Mouse (Mus musculus) stomach, embryonic 16.5 days (tissue): ENCODE measurements around the gene Runx1. TPM values are rescaled to one million over a fixed set of nuclear protein-coding genes. Genes with fewer than 3 reads are reported as not detected.

Source experiments
- ATAC-seq: fragments of 200-750 bp; cut with Nextera tagmentation; 2 replicates; pipeline ENCODE4 v1.8.0; 2017; ENCODE audit warnings: moderate number of reproducible peaks, moderate TSS enrichment; ENCODE audit not compliant: insufficient read depth, low FRiP score
- H3K27ac ChIP-seq: fragments of 300-500 bp; sonication (generic); 2 replicates; pipeline ENCODE4 v1.5.1; 2014; ENCODE audit warnings: low read length
- H3K27me3 ChIP-seq: fragments of 300-500 bp; sonication (generic); 2 replicates; pipeline ENCODE4 v1.6.1; 2014; ENCODE audit warnings: low read length, control low read depth, mixed read lengths; ENCODE audit not compliant: control insufficient read depth, insufficient read depth
- H3K36me3 ChIP-seq: fragments of 300-500 bp; sonication (generic); 2 replicates; pipeline ENCODE4 v1.6.1; 2014; ENCODE audit warnings: low read length; ENCODE audit not compliant: control insufficient read depth, insufficient read depth
- H3K4me1 ChIP-seq: fragments of 300-500 bp; sonication (generic); 2 replicates; pipeline ENCODE4 v1.6.1; 2014; ENCODE audit warnings: low read length, control low read depth, mixed read lengths; ENCODE audit not compliant: control insufficient read depth, insufficient read depth
- H3K4me2 ChIP-seq: fragments of 300-500 bp; sonication (generic); 2 replicates; pipeline ENCODE4 v1.6.1; 2014; ENCODE audit warnings: low read depth, low read length, mixed read lengths
- H3K4me3 ChIP-seq: fragments of 300-500 bp; sonication (generic); replicated peaks from 2 replicates; pipeline ENCODE4 v1.5.1; 2014; ENCODE audit warnings: mild to moderate bottlenecking, low read length
- H3K9ac ChIP-seq: fragments of 300-500 bp; sonication (generic); 2 replicates; pipeline ENCODE4 v1.6.1; 2014; ENCODE audit warnings: low read length
- H3K9me3 ChIP-seq: fragments of 300-500 bp; sonication (generic); replicated peaks from 2 replicates; pipeline ENCODE4 v1.6.1; 2016; ENCODE audit warnings: low read length, control low read depth; ENCODE audit not compliant: control insufficient read depth
- WGBS: fragments of 180-500 bp; shearing (Covaris S2); extraction: QIAGEN DNeasy Blood & Tissue Kit; methylation state at CpG from one replicate; pipeline ENCODE4 v1.1.7; 2014; 5-methylcytosine and 5-hydroxymethylcytosine counted together
- polyA plus RNA-seq: library from polyadenylated mRNA; unstranded; fragments of >200 nt; fragmentation: Nextera tagmentation; extraction: Ambion mirVana; gene quantifications from 2 replicates; pipeline ENCODE4 v1.2.1, GENCODE M21; 2015

Gene Runx1
- polyA plus RNA-seq, 1 experiment from 2014 or later = 9.6 TPM

DNA sequence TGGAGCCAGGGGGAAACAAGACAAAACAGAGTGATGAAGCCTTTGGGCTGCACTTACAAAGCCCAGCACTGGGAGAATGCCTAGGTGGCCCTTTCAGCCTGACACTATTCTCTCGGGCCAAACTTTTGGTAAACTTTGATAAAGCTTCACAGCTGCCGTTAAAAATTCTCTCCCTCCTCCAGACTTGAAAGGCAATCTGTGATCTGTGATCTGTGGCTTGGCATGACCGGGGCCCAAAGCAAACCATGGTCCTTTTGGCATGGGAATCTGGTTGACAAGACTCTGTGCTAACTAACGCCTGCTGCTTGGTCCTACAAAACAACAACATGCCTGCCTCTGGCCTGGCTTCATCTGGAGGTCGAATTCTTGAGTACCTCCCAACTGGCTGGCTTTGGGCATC is 188.9 kb downstream of the Runx1 start:
- WGBS = 53% methylated on average over 5 of the region's 5 CpGs
- no peak overlapping the region for H3K27ac ChIP-seq

DNA sequence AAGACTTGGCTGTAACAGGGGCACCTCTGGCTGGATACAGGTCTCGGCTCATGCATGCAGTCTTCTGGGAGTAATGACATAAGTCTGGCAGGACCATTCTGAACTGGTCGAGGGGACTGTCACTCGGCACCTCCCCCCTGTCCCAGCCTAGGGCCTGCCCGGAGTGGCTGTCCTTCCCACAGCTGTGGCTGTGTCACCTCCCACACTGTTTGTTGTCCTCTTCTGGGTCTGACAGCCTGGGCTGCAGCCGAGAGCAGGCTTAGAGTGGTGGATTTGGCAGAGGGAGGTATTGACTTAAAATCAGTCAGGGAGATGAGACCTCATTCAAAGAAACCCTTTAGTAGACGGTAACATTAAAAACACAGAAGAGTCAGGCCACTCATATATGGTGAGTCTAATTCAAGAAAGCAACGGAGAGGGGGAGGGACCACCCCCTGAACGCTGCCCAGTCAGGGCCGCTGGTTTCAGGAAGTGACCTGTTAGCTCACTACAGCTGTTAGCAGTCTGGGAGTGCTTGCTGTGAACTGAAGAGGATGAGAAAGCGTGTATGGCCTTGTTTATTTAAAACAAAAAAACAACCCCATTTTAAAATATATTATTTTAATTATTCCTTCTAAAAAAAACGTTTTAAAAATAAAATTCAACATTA is 193.7 kb downstream of the Runx1 start:
- Histone ChIP-seq H3K4me3 (no peak overlapping the region), H3K27ac (peak overlapping the region; percentile 21; the same call in 1 of the 2 replicates), H3K36me3 (no peaks in the 10 kb centered on the region), H3K4me2 (peak overlapping the region; percentile 33; the same call in 1 of the 2 replicates), H3K9ac (peak overlapping the region; percentile 31; the same call in 1 of the 2 replicates), H3K27me3 (no peaks in the 10 kb centered on the region), H3K9me3 (no peaks in the 10 kb centered on the region), H3K4me1 (peaks cover 17% of the 10 kb centered on the region)
- 24% methylated on average over 11 of the region's 11 CpGs for WGBS
- ATAC-seq = peak; percentile 52; the same call in 1 of the 2 replicates

More for the DNA sequence above, 188.9 kb downstream of the Runx1 start:
- H3K36me3 ChIP-seq = no peaks in the 10 kb centered on the region
- H3K9me3 ChIP-seq = no peaks in the 10 kb centered on the region
- H3K4me3 ChIP-seq = no peak overlapping the region
- no peak overlapping the region for H3K4me2 ChIP-seq
- no peak for ATAC-seq
- H3K9ac ChIP-seq = no peak overlapping the region
- peaks cover 10% of the 10 kb centered on the region; the same call in 1 of the 2 replicates for H3K4me1 ChIP-seq
- H3K27me3 ChIP-seq = no peaks in the 10 kb centered on the region

DNA sequence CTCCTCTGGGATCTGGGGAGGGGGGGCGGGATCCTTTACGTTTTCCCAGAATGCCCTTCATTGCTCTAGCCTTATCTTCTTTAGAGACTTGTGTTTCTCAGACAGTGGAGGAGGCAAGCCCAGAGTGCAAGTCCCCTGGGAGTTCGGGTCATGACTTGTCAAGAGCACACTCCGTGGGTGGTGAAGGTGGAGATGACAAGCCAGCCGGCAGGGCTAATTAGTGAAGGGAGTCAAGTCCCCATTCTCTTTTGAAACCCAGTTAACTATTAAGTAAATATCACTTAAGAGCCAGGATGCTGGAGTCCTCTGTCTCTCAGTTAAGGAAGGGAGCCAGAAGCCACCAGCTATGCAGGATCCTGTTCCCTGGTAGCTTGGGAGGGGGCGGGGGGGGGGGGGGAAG is 194.3 kb downstream of the Runx1 start:
- no peak for ATAC-seq
- Histone ChIP-seq H3K36me3 (no peaks in the 10 kb centered on the region), H3K9me3 (no peaks in the 10 kb centered on the region), H3K4me1 (peaks cover 17% of the 10 kb centered on the region), H3K9ac (no peak overlapping the region), H3K4me2 (no peak overlapping the region), H3K4me3 (no peak overlapping the region), H3K27me3 (no peaks in the 10 kb centered on the region), H3K27ac (peak overlapping the region; percentile 21; the same call in 1 of the 2 replicates)
- 29% methylated on average over 6 of the region's 6 CpGs for WGBS

DNA sequence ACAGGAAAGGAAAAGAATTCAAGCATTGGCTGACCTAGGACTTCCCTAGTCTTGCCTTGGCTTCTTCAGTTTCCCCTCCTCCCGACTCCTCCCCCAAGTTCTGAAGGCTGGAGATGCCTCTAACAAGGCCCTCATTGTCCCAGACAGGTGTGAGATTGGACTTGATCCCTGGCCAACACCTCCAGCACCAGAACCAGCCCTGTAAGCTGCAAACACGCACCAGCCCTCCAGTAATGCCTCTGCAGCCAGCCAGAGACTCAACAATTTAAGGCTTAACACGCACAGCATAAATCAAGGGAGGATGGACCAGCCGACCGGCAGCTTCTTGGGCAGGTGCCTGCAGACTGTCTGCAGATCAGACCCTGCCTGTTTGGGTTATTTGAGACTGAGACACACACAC is 195.0 kb downstream of the Runx1 start:
- H3K27ac ChIP-seq = no peak overlapping the region

DNA sequence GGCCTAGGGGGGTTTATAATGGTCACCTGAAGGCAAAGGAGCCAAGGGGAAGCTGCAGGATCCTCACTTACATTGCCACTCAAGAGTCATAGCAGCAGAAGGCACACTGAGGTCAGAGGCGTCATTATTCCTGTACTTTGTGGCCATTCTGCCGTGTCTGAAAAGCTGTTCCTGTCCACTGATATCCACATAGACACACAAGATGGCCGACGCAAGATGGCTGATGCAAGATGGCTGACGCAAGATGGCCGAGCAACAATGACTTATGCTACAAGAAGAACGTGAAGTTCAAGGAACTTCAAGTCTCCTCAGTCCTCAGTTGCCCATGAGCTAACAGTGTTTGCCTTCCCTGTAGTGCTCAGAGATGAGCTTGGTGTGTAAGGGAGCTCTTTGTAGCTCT is 196.1 kb downstream of the Runx1 start:
- no peak for ATAC-seq
- Histone ChIP-seq H3K4me1 (peaks cover 17% of the 10 kb centered on the region), H3K9me3 (no peaks in the 10 kb centered on the region), H3K27ac (no peak overlapping the region), H3K4me3 (no peak overlapping the region), H3K9ac (no peak overlapping the region), H3K36me3 (no peaks in the 10 kb centered on the region), H3K27me3 (no peaks in the 10 kb centered on the region), H3K4me2 (no peak overlapping the region)
- 95% methylated on average over 7 of the region's 7 CpGs for WGBS

More for the DNA sequence above, 195.0 kb downstream of the Runx1 start:
- Histone ChIP-seq H3K9me3 (no peaks in the 10 kb centered on the region), H3K4me2 (no peak overlapping the region), H3K4me3 (no peak overlapping the region), H3K9ac (no peak overlapping the region), H3K36me3 (no peaks in the 10 kb centered on the region), H3K27me3 (no peaks in the 10 kb centered on the region), H3K4me1 (peaks cover 17% of the 10 kb centered on the region)
- 39% methylated on average over 5 of the region's 5 CpGs for WGBS
- peak; percentile 22; the same call in 1 of the 2 replicates for ATAC-seq

DNA sequence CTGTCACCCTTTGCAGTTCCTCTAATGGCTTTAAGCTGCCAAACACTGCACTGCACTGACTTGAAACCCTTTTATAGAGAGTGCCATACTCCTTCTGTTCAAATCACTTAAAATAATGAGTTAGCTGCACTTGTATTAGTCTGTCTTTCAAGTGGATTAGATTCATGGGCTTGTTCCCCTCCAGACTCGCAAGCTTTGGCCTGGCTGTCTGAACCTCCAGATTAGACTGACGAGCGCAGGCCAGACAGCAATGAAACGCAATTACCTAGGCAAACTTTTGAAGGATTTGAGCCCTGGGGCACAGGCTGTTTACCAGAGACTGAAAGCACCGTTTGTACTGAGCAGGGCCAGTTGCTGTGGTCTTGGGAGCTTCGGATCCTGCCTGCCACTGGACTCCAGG is 198.7 kb downstream of the Runx1 start:
- H3K9ac ChIP-seq = no peak overlapping the region
- no peaks in the 10 kb centered on the region for H3K9me3 ChIP-seq
- WGBS = 46% methylated on average over 6 of the region's 6 CpGs
- no peaks in the 10 kb centered on the region for H3K27me3 ChIP-seq
- H3K4me2 ChIP-seq = no peak overlapping the region
- no peak overlapping the region for H3K27ac ChIP-seq
- peaks cover 15% of the 10 kb centered on the region for H3K4me1 ChIP-seq
- H3K36me3 ChIP-seq = no peaks in the 10 kb centered on the region
- ATAC-seq = no peak
- H3K4me3 ChIP-seq = no peak overlapping the region

DNA sequence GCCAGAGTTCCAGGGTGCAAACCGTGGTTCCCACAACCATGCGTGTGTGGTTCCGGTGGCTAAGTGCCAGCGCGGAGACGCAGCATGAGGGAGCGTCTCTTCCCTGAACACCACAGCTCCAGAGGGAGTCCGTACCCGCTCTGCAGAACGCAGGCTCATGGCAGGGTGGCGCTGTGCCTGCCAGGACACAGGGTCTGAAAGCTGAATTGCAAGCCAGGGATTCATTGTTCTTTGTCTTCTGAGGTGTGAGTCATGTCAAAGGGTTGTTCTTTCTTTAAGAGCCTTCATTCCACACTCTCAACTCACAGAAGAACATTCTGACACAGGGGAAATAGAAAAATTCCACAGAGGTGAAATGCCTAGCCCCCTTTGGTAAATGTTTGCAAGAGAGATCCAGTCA is 202.0 kb downstream of the Runx1 start:
- H3K4me2 ChIP-seq = no peak overlapping the region
- no peaks in the 10 kb centered on the region for H3K4me1 ChIP-seq
- H3K9me3 ChIP-seq = no peaks in the 10 kb centered on the region
- ATAC-seq = no peak
- no peaks in the 10 kb centered on the region for H3K27me3 ChIP-seq
- H3K36me3 ChIP-seq = no peaks in the 10 kb centered on the region
- no peak overlapping the region for H3K9ac ChIP-seq
- peak overlapping the region; percentile 18; the same call in 1 of the 2 replicates for H3K27ac ChIP-seq
- no peak overlapping the region for H3K4me3 ChIP-seq
- WGBS = 81% methylated on average over 11 of the region's 11 CpGs

DNA sequence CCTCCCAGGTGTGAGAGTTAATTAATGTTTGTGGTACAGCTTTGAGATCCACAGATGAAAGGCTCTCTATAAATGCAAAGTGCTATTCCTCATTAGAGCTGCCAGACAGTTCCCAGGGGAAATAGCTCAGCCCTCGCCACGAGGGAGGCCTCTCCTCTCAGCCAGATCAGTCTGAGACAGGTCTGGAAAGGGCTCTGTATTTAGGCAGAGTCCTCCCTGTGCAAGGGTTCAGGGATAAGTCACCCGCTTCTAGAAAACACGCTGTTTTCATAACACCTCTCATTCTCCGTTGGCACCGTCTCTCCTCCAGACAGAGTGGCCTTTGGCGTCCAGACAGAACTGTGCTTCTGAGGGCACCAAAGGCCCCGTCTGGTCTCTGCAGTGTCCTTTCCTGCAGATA is 204.1 kb downstream of the Runx1 start:
- 68% methylated on average over 8 of the region's 8 CpGs for WGBS
- Histone ChIP-seq H3K4me3 (no peak overlapping the region), H3K36me3 (no peaks in the 10 kb centered on the region), H3K4me2 (no peak overlapping the region), H3K9ac (no peak overlapping the region), H3K27ac (no peak overlapping the region), H3K27me3 (no peaks in the 10 kb centered on the region), H3K4me1 (no peaks in the 10 kb centered on the region), H3K9me3 (peaks cover 7% of the 10 kb centered on the region)
- no peak for ATAC-seq

DNA sequence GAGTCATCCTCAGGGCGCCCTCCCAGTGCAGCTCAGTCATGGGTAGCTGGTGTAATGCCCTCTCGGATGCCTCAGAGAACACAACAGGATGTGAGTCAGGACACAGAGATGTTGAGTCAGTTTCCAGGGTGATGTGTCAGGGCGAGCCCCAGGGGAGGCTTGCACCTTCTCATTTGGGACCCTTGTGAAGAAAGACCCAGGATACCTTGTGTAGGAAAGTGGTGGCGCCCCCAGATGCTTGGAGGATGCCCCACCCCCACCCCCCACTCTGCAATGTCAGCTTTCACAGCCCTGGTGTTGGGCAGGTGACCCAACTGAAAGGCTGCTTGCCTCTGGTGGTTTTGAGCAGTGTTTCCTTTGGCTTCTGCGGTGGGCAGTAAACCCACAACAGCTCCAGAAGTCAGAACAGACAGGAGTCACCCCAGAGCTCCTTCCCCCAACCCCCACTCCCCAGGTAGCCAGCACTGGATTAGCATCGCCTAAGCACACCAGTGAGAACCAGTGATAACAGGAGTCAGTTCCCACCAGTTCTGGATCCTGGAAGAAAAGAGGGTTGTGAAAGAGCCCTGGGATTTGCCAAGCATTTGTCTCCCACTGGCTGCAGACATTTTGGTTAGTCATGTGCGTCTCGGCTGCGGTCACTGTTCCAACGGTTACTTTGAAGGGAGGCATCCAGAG is 205.0 kb downstream of the Runx1 start:
- Histone ChIP-seq H3K27ac (no peak overlapping the region), H3K4me3 (no peak overlapping the region), H3K27me3 (no peaks in the 10 kb centered on the region), H3K36me3 (no peaks in the 10 kb centered on the region), H3K4me1 (no peaks in the 10 kb centered on the region), H3K9ac (no peak overlapping the region), H3K9me3 (peaks cover 7% of the 10 kb centered on the region), H3K4me2 (no peak overlapping the region)
- ATAC-seq = no peak
- WGBS = 62% methylated on average over 10 of the region's 10 CpGs
